Mouse (Mus musculus) lung, adult 2 months (tissue): ENCODE measurements around the gene Mrpl51.

ENCODE experiments used
- CTCF ChIP-seq: fragments of 200-500 bp; IDR thresholded peaks from 2 replicates; pipeline ENCODE4 v1.5.1; 2011; ENCODE audit warnings: mild to moderate bottlenecking, low read length, control low read depth; ENCODE audit not compliant: insufficient read depth
- POLR2A ChIP-seq: fragments of 200-500 bp; IDR thresholded peaks from 2 replicates; pipeline ENCODE4 v1.6.1; 2011; ENCODE audit warnings: low read depth, mild to moderate bottlenecking, control low read depth, low read length, borderline replicate concordance; ENCODE audit errors: extremely low read depth

GRCm38 (mm10) chr6:125182133-125182532 is 9.5 kb upstream of the Mrpl51 start:
- TF ChIP-seq CTCF (no peak), POLR2A (no peak)
